Mouse (Mus musculus) midbrain, embryonic 14.5 days (tissue): Measurements from ENCODE around the gene Cad. TPM values are rescaled to one million over a fixed set of nuclear protein-coding genes. Genes with fewer than 3 reads are reported as not detected.
A peak's percentile ranks its signal among the peaks of the same experiment; 100 is the strongest.
"Not testable (repeated sequence)": the region's sequence is repeated elsewhere in the genome, so short reads cannot be mapped to it uniquely, and the experiment has no call there.

Experiments
- ATAC-seq: fragments of 200-750 bp; cut with Nextera tagmentation; 2 replicates; pipeline ENCODE4 v1.8.0; 2017; ENCODE audit warnings: moderate number of reproducible peaks, moderate library complexity; ENCODE audit not compliant: low FRiP score, low TSS enrichment
- DNase-seq: peaks from one replicate; pipeline ENCODE4 v3.0.0-alpha.2; 2015
- H3K27ac ChIP-seq: fragments of 300-500 bp; sonication (generic); replicated peaks from 2 replicates; pipeline ENCODE4 v1.5.1; 2014; ENCODE audit warnings: mild to moderate bottlenecking, low read depth, low read length, moderate library complexity
- H3K27me3 ChIP-seq: fragments of 300-500 bp; sonication (generic); 2 replicates; pipeline ENCODE4 v1.6.1; 2014; ENCODE audit warnings: low read length, control low read depth, mixed read lengths; ENCODE audit not compliant: control insufficient read depth, insufficient read depth
- H3K36me3 ChIP-seq: fragments of 300-500 bp; sonication (generic); 2 replicates; pipeline ENCODE4 v1.6.1; 2014; ENCODE audit warnings: low read length, control low read depth; ENCODE audit not compliant: control insufficient read depth, insufficient read depth
- H3K4me1 ChIP-seq: fragments of 300-500 bp; sonication (generic); 2 replicates; pipeline ENCODE4 v1.6.1; 2014; ENCODE audit warnings: mild to moderate bottlenecking, antibody characterized with exemption, low read length, control low read depth; ENCODE audit not compliant: control insufficient read depth, insufficient read depth
- H3K4me2 ChIP-seq: fragments of 300-500 bp; sonication (generic); 2 replicates; pipeline ENCODE4 v1.6.1; 2014; ENCODE audit warnings: mild to moderate bottlenecking, low read length, moderate library complexity
- H3K4me3 ChIP-seq: fragments of 300-500 bp; sonication (generic); replicated peaks from 2 replicates; pipeline ENCODE4 v1.5.1; 2014; ENCODE audit warnings: low read depth, low read length
- H3K9ac ChIP-seq: fragments of 300-500 bp; sonication (generic); replicated peaks from 2 replicates; pipeline ENCODE4 v1.6.1; 2014; ENCODE audit warnings: mild to moderate bottlenecking, low read length, moderate library complexity
- H3K9me3 ChIP-seq: fragments of 300-500 bp; sonication (generic); 2 replicates; pipeline ENCODE4 v1.6.1; 2016; ENCODE audit warnings: low read length, control low read depth, mixed read lengths; ENCODE audit not compliant: control insufficient read depth
- WGBS: fragments of 180-500 bp; shearing (Covaris S2); extraction: QIAGEN DNeasy Blood & Tissue Kit; methylation state at CpG from one replicate; pipeline ENCODE4 v1.1.7; 2014; 5-methylcytosine and 5-hydroxymethylcytosine counted together
- polyA plus RNA-seq: library from polyadenylated mRNA; unstranded; fragments of >200 nt; fragmentation: Nextera tagmentation; extraction: Ambion mirVana; gene quantifications from 2 replicates; pipeline ENCODE4 v1.2.1, GENCODE M21; 2014

The Cad gene
- polyA plus RNA-seq, 1 experiment from 2014 or later = 17.2 TPM

DNA sequence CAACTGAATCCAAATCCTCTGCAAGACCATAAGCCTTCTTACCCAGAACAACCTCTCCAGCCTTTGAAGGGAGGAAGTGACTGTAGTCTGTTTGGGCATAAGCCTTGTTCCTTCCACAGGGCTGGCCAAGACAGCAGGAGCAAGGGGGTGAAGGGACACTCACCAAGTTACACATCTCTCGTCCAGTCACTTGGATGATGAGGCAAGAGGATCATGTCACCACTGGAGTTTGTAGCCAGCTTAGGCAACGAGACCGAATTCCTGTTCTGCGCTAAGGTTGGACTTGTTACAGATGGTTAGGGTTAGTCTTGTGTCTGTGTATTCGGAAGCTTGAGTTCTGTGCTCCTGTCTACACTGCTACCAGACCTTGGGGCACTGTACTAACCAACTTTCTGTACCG is 19.9 kb upstream of the Cad start:
- Histone ChIP-seq H3K27ac (no peak overlapping the region), H3K9ac (no peak overlapping the region), H3K36me3 (peaks cover 36% of the 10 kb centered on the region), H3K4me1 (no peaks in the 10 kb centered on the region), H3K9me3 (no peaks in the 10 kb centered on the region), H3K27me3 (no peaks in the 10 kb centered on the region), H3K4me2 (no peak overlapping the region), H3K4me3 (no peak overlapping the region)
- ATAC-seq (no peak), DNase-seq (no peak)
- 96% methylated on average over 6 of the region's 6 CpGs for WGBS

DNA sequence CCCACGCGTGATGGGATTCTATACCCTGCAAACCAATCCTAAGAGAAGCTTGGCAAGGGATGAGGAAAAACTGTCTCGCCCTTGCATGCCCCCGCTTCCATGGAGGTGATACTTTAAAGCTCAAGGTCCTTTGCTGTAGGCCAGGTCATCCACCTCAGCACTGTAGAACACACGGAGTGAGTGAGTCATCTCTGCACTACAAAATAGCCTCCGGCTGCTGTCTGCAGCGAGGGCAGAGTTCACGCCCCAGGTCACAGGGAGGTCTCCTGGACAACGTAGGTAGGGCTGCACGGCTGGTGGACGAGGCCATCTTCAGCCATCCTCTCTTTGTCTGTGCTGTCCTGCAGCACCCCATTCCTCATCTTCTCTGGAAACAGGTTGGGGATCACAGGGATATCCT is 18.0 kb upstream of the Cad start:
- H3K27me3 ChIP-seq, DNase-seq, H3K4me2 ChIP-seq, H3K27ac ChIP-seq, ATAC-seq, H3K4me3 ChIP-seq, H3K9ac ChIP-seq, H3K9me3 ChIP-seq, H3K4me1 ChIP-seq: not testable (repeated sequence)
- peaks cover 53% of the 10 kb centered on the region for H3K36me3 ChIP-seq
- 91% methylated on average over 11 of the region's 11 CpGs for WGBS

DNA sequence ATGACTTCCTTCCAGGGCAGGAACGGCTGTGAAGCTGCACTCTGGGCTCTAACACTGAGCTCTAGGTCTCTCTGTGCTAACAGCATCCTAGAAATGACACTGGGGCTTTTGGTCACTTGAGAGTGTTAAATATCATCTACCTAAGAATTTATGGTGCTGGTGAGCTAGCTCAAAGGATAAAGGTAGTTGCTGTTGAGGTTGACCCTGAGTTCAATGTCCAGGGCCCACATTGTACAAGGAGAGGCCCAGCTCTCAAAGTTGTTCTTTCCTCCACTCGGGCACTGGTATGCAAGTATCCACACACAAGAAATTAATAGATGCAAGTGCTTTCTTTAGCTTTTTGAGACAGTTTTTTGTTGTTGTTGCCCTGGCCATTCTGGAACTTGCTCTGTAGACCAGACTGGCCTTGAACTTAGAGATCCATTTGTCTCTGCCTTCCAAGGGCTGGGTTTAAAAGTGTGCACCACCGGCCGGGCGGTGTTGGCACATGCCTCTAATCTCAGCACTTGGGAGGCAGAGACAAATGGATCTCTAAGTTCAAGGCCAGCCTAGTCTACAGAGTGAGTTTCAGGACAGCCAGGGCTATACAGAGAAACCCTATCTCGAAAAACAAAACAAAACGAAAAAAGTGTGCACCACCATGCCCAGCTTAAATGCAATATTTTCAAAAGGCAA is 16.3 kb upstream of the Cad start:
- WGBS = 93% methylated on average over 7 of the region's 7 CpGs
- Histone ChIP-seq H3K9me3 (no peaks in the 10 kb centered on the region), H3K9ac (no peak overlapping the region), H3K4me1 (no peaks in the 10 kb centered on the region), H3K4me2 (no peak overlapping the region), H3K27me3 (no peaks in the 10 kb centered on the region), H3K27ac (no peak overlapping the region), H3K36me3 (peaks cover 69% of the 10 kb centered on the region), H3K4me3 (no peak overlapping the region)
- no peak for ATAC-seq
- DNase-seq = no peak

DNA sequence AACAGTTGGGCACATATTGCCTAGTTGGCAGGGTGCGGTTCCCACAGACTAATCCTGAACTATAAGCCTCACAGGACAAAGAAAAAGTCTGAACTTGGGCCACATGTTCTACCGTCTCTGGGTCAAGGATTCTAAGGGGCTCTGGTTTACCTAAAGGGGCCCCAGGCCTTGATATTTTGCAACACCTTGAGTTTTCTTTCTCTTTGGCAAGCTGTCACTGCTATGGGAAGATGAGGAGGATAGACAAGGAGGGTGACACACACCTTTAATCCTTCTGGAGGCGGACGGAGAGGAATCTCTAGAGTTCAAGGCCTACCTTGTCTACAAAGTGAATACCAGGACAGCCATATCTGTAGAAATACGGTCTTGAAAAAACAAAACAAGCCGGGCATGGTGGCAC is 8.2 kb upstream of the Cad start:
- DNase-seq = no peak
- no peaks in the 10 kb centered on the region for H3K9me3 ChIP-seq
- H3K36me3 ChIP-seq = peaks cover 36% of the 10 kb centered on the region
- H3K9ac ChIP-seq = no peak overlapping the region
- H3K27me3 ChIP-seq = no peaks in the 10 kb centered on the region
- H3K4me1 ChIP-seq = peaks cover 6% of the 10 kb centered on the region; the same call in 1 of the 2 replicates
- H3K4me3 ChIP-seq = no peak overlapping the region
- H3K27ac ChIP-seq = no peak overlapping the region
- ATAC-seq = no peak
- H3K4me2 ChIP-seq = no peak overlapping the region
- 94% methylated on average over 6 of the region's 6 CpGs for WGBS

DNA sequence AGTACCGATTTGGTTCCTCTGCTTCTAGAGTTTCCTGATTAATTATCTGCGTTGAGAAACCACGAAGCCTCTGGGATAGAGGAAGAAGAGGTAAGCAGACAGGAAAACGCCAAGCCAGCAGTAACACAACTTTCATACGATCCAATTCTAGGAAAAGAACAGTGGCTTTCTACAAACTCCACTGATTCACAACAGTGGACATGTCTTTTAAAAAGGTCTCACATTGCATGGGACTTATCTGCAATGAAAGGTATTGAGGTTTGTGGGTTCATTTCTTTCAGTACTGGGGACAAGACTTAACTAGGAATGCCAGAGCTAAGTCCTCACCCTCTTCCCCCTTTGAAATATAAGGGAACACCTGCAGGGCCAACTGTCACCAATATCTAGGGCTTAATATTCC is 7.5 kb upstream of the Cad start:
- H3K27me3 ChIP-seq = no peaks in the 10 kb centered on the region
- peak overlapping the region; percentile 73; the same call in 1 of the 2 replicates for H3K9ac ChIP-seq
- DNase-seq (no peak), ATAC-seq (no peak)
- 89% methylated on average over 5 of the region's 5 CpGs for WGBS
- peak overlapping the region; percentile 62 for H3K4me2 ChIP-seq
- H3K4me1 ChIP-seq = peaks cover 6% of the 10 kb centered on the region; the same call in 1 of the 2 replicates
- H3K36me3 ChIP-seq = peaks cover 30% of the 10 kb centered on the region
- H3K27ac ChIP-seq = no peak overlapping the region
- peak overlapping the region; percentile 59 for H3K4me3 ChIP-seq
- H3K9me3 ChIP-seq = no peaks in the 10 kb centered on the region

DNA sequence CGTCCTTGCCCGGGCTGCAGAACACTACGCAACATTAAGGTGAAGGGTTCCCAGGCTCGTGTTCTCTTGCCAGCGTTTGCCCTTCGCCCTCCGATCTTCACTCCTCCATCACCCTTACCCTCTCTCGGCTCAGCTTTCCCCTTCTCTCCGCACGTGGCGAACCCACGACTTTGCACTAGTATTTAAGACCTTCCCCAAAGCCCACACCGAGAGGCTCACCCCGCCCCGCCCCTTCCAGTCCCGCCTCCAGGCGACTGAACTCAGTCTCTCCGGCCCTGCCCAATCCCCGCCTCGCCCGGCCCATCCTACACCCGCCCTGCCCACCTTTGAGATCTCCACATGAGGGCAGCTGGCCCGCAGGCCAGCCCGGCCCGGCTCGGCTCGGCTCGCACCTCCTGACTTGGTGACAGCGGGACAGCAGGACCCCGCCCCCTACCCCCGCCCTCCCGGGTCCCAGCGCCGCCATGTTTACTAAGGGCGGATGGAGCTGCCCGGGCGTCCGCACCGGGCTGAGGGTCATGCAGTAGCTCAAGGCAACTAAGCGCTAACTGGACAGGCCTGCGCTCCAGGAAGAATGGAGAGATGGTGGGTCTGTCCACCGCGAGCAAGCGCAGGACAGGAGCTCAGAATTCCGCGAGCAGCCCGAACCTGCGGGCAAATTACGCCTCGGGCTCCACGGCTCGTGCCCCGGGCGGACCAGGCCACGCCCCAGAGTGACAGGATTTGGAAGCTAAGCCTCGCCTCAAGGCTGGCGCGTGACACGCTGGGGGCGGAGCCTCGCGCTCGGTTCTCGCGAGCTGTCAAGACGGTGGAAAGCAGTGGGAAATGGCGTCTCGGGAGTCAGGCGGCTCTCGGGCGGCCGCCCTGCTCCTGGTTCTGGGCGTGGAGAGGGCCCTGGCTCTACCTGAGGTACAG is 6.5 kb upstream of the Cad start, which contains the start of gene Atraid:
Gene Atraid (plus strand): TSS at position 465 of the 915 bp plus-strand sequence.
- under 1% methylated on average over 73 of the region's 73 CpGs for WGBS

DNA sequence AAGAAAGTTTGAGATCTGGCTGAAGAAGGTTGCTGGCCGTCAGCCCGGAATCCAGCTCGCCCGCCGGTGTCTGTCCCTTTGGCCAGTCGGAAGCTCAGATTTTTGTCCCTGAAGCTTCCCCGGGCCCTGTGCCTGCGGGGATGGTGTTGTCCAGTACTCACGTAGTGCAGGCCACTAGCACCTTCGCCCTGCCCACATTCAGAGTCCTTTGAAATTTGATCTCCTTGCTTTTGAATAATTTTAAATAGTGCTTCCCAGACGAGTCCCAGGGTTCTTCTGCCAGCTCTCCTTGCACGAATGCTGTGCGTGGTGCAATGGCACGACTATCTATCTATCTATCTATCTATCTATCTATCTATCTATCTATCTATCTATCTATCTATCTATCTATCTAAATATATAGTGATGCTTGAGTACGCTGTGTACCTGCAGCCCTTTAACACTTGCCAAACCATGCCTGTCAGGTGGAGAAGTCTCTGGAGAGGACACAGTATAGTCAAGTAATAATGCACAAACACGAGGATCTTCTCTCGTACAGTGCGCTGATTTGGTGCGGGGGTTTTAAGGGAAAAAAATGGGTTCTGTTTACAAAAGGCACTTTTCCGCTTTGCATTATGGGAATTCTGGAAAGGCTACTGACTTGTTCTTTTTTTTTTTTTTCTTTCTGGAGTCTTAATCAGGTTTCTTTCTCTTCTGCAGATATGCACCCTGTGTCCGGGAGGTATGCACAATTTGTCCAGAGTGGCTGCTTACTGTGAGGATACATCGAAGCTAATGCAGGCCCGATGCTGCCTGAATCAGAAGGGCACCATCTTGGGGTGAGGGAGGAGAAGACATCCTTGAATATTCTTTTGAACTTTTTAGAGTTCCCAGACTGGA is 5.6 kb upstream of the Cad start, which contains the start of gene Slc5a6:
Gene Slc5a6 (minus strand): TSS at position 162 of the 879 bp plus-strand sequence.
- Histone ChIP-seq H3K4me3 (peak within 1 kb of the TSS; percentile 59), H3K27me3 (no peaks in the 10 kb centered on the region), H3K9ac (peak within 1 kb of the TSS; percentile 73), H3K4me1 (peaks cover 9% of the 10 kb centered on the region), H3K4me2 (peak within 1 kb of the TSS; percentile 62), H3K36me3 (peaks cover 19% of the 10 kb centered on the region), H3K27ac (peak within 1 kb of the TSS; percentile 95), H3K9me3 (no peaks in the 10 kb centered on the region)
- ATAC-seq (peak; percentile 29; the same call in 1 of the 2 replicates), DNase-seq (peak; percentile 77)
- WGBS = under 1% methylated on average over 23 of the region's 23 CpGs

More for the DNA sequence above, 6.5 kb upstream of the Cad start, which contains the start of gene Atraid:
- DNase-seq (peak; percentile 99), ATAC-seq (peak; percentile 96)
- Histone ChIP-seq H3K4me2 (peak within 1 kb of the TSS; percentile 62), H3K4me3 (peak within 1 kb of the TSS; percentile 59), H3K27me3 (no peaks in the 10 kb centered on the region), H3K27ac (peak within 1 kb of the TSS; percentile 95), H3K9ac (peak within 1 kb of the TSS; percentile 73), H3K9me3 (no peaks in the 10 kb centered on the region), H3K36me3 (peaks cover 27% of the 10 kb centered on the region), H3K4me1 (peaks cover 6% of the 10 kb centered on the region; the same call in 1 of the 2 replicates)

DNA sequence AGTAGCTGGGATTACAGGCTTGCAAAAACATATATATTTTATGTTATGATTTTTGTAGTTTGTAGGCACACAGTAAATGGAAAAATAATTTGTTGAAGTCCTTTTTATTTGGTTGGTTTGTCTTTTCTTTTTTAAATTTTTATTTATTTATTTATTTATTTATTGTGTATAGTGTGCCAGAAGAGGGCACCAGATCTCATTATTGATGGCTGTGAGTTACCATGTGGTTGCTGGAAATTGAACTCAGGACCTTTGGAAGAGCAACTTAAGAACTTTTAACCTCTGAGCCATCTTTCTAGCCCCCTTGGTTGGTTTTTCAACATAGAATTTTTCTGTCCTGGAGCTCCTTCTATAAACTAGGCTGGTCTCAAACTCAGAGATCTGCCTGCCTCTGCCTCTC is 4.2 kb upstream of the Cad start:
- no peak for DNase-seq

More for the DNA sequence above, 4.2 kb upstream of the Cad start:
- no peak overlapping the region for H3K4me3 ChIP-seq
- no peak overlapping the region for H3K9ac ChIP-seq
- 0 out of 2 replicates have a peak, but pooled peaks cover 7% of the 10 kb centered on the region for H3K36me3 ChIP-seq
- H3K9me3 ChIP-seq = no peaks in the 10 kb centered on the region
- no peaks in the 10 kb centered on the region for H3K27me3 ChIP-seq
- peaks cover 14% of the 10 kb centered on the region for H3K4me1 ChIP-seq
- no peak overlapping the region for H3K27ac ChIP-seq
- ATAC-seq = no peak
- no peak overlapping the region for H3K4me2 ChIP-seq
